Mouse (Mus musculus) testis, adult 2 months (tissue): ENCODE data around the gene S1pr3.

ENCODE experiments used
- CTCF ChIP-seq: fragments of 200-500 bp; IDR thresholded peaks from 2 replicates; pipeline ENCODE4 v1.5.1; 2012; ENCODE audit warnings: low read depth, mild to moderate bottlenecking, inconsistent platforms, low read length, moderate library complexity; ENCODE audit not compliant: control insufficient read depth, insufficient read depth, insufficient replicate concordance
- POLR2A ChIP-seq: fragments of 200-500 bp; IDR thresholded peaks from 2 replicates; pipeline ENCODE4 v1.6.1; 2012; ENCODE audit warnings: low read depth, mild to moderate bottlenecking, inconsistent platforms, low read length, moderate library complexity; ENCODE audit not compliant: control insufficient read depth

- TF ChIP-seq CTCF, result no peak
- no peak for TF ChIP-seq POLR2A
Measured at GRCm38 (mm10) chr13:51387908-51388307, 20.5 kb upstream of the S1pr3 start.
